ENCODE assay signal across 26 mouse cellular contexts in the genomic region with DNA sequence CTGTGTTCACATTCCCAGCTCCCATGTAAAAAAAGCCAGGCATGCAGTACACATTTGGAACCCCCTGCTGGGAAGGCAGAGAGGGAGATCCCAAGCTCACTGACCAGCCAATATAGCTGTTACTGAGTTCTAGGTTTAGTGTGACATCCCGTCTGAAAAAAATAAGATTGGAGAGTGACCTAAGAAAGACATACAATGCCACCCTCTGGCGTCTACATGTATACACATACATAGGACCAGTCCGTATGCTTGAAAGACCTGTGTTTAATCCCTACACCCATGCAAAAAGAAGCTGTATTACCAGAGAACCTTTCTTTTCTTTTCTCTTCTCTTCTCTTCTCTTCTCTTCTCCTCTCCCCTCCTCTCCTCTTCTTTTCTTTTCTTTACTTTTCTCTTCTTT. TPM values are rescaled to one million over a fixed set of nuclear protein-coding genes. Genes with fewer than 3 reads are reported as not detected.
DNase-seq lines count a peak whose midpoint lies in the region; ATAC-seq and TF ChIP-seq lines count a peak whose summit lies in the region.
"Had no signal": no experiment of that assay in that cellular context is flagged by ENCODE, and none has a peak within 500 bp of the region (broad histone marks: within the 10 kb centered on the region; RNA-seq: fewer than 3 reads in every experiment).

No protein-coding gene starts in this region.

- TF ChIP-seq POLR2A in CH12.LX (IDR thresholded peaks at IDR 0.05; ENCODE audit: low read depth, low read length) = no peak

- no peak for ATAC-seq in liver, postnatal 0 days
- no peak for ATAC-seq in megakaryocyte-erythroid progenitor cell, adult 5-6 weeks (replicated peaks; ENCODE audit: low FRiP score, low TSS enrichment, poor library complexity, severe bottlenecking)
- ATAC-seq: forebrain, embryonic 14.5 days had no signal

- TF ChIP-seq EP300 in liver, postnatal 0 days (IDR thresholded peaks at IDR 0.05; ENCODE audit: low read depth) = no peak
- TF ChIP-seq EP300 in CH12.LX (IDR thresholded peaks at IDR 0.05; ENCODE audit: low read length) = no peak

- TF ChIP-seq RAD21 in CH12.LX (IDR thresholded peaks at IDR 0.05; ENCODE audit: low read depth, low read length) = peak; percentile 79

- peaks cover 13% of the 10 kb centered on the region; the same call in 1 of the 2 replicates for H3K4me1 ChIP-seq in liver, postnatal 0 days (ENCODE audit: insufficient read depth)
- H3K4me1 ChIP-seq in CH12.LX (ENCODE audit: control insufficient read depth in 1 of 2, insufficient read depth in 2 of 2) = peaks cover 14 to 44% of the 10 kb centered on the region in 2 experiments
- H3K4me1 ChIP-seq: hindbrain, embryonic 12.5 days had no signal

- no peak overlapping the region for H3K9ac ChIP-seq in liver, postnatal 0 days (replicated peaks)
- no peak overlapping the region for H3K9ac ChIP-seq in CH12.LX (ENCODE audit: insufficient read depth, low read depth)
- H3K9ac ChIP-seq: heart, embryonic 13.5 days; hindbrain, embryonic 12.5 days; midbrain, embryonic 12.5 days had no signal

- no peaks in the 10 kb centered on the region for H3K36me3 ChIP-seq in liver, postnatal 0 days (replicated peaks; ENCODE audit: insufficient read depth, low read length)
- H3K36me3 ChIP-seq in CH12.LX (replicated peaks in 1 of 2; ENCODE audit: control insufficient read depth in 1 of 2, insufficient read depth in 1 of 2, low read length in 1 of 2) = peaks cover 0 to 4% of the 10 kb centered on the region in 2 experiments
- H3K36me3 ChIP-seq: hindbrain, embryonic 12.5 days; midbrain, embryonic 12.5 days had no signal

- H3K9me3 ChIP-seq in liver, postnatal 0 days (ENCODE audit: low read length) = no peaks in the 10 kb centered on the region
- no peaks in the 10 kb centered on the region for H3K9me3 ChIP-seq in CH12.LX (replicated peaks; ENCODE audit: low read length)
- H3K9me3 ChIP-seq: heart, embryonic 13.5 days; hindbrain, embryonic 12.5 days; midbrain, embryonic 12.5 days had no signal

- dilution Hi-C loops in CH12.LX (cut with MboI; ENCODE audit: extremely low pct_ligation_motif_present, extremely low pct_unique_long_range_greater_than_20kb, low sequenced_read_pairs) = no loop called here

- no peaks in the 10 kb centered on the region for H3K79me2 ChIP-seq in CH12.LX (replicated peaks; ENCODE audit: control insufficient read depth, extremely low read depth, insufficient read depth, poor library complexity, severe bottlenecking)

- no peak overlapping the region for H3K27ac ChIP-seq in liver, postnatal 0 days (ENCODE audit: low read depth)
- H3K27ac ChIP-seq in CH12.LX (ENCODE audit: insufficient read depth, low read depth) = no peak overlapping the region
- H3K27ac ChIP-seq: heart, embryonic 13.5 days; hindbrain, embryonic 12.5 days; layer of hippocampus, adult 2 months; midbrain, embryonic 12.5 days had no signal

- no peaks in the 10 kb centered on the region for H3K27me3 ChIP-seq in liver, postnatal 0 days (ENCODE audit: insufficient read depth, low read length)
- H3K27me3 ChIP-seq in CH12.LX (replicated peaks) = no peaks in the 10 kb centered on the region
- H3K27me3 ChIP-seq: heart, embryonic 13.5 days; hindbrain, embryonic 12.5 days; midbrain, embryonic 12.5 days had no signal

- WGBS in liver, postnatal 0 days (ENCODE audit: insufficient replicate concordance) = 45% methylated on average over 3 of the region's 3 CpGs

- in situ Hi-C loops in CH12.LX (cut with MboI; ENCODE audit: low pct_ligation_motif_present, low pct_unique_long_range_greater_than_20kb, low sequenced_read_pairs) = loop anchor here (5.0 kb wide), 1 partner anchor 33 kb away; no protein-coding TSS in a partner anchor

- no peak overlapping the region for H3K4me2 ChIP-seq in liver, postnatal 0 days (ENCODE audit: low read depth, low read length)
- H3K4me2 ChIP-seq in CH12.LX (ENCODE audit: insufficient read depth, low read depth, poor library complexity, severe bottlenecking) = no peak overlapping the region
- H3K4me2 ChIP-seq: heart, embryonic 13.5 days; hindbrain, embryonic 12.5 days; liver, embryonic 11.5 days; midbrain, embryonic 12.5 days had no signal

- no peak overlapping the region for H3K4me3 ChIP-seq in liver, postnatal 0 days (ENCODE audit: low read depth, low read length)
- no peak overlapping the region for H3K4me3 ChIP-seq in CH12.LX (replicated peaks in 1 of 3; ENCODE audit: low read depth in 2 of 3, low read length in 2 of 3, poor library complexity in 1 of 3)
- H3K4me3 ChIP-seq: heart, embryonic 13.5 days; hindbrain, embryonic 12.5 days; layer of hippocampus, adult 2 months; midbrain, embryonic 12.5 days had no signal

- TF ChIP-seq CTCF in liver, postnatal 0 days (IDR thresholded peaks at IDR 0.05; ENCODE audit: low read depth) = peak; percentile 34; the same call in 1 of the 2 replicates
- TF ChIP-seq CTCF in CH12.LX (conservative IDR thresholded peaks at IDR 0.05 in 1 of 2, IDR thresholded peaks at IDR 0.05 in 1 of 2; ENCODE audit: low read depth in 2 of 2, low read length in 2 of 2) = peak in 1 of 2 experiments; percentile 82; a peak in 2 of 4 replicates

- peak; percentile 12 to 18 for DNase-seq in cerebellum, postnatal 10 days
- DNase-seq in cerebellum, adult 8-10 months = no peak
- no peak for DNase-seq in liver, postnatal 0 days
- no peak for DNase-seq in liver
- no peak for DNase-seq in CH12.LX (ENCODE audit: extremely low read depth)
- peak; percentile 28 for DNase-seq in naive thymus-derived CD4-positive, alpha-beta T cell, adult 2 months (ENCODE audit: low read depth)
- no peak for DNase-seq in left cerebral cortex, adult 8-10 months (ENCODE audit: low spot score in 2 of 2)
- DNase-seq: adrenal gland, postnatal 36 days; B cell, adult 2 months; gastrocnemius, postnatal 10 days; heart, adult 18-20 months; heart, postnatal 14 days; kidney, adult 2 months; kidney, postnatal 25 days; lung, adult 18-20 months; right cerebral cortex, postnatal 14 days; thymus, postnatal 36 days had no signal

TF ChIP-seq in CH12.LX, 34 proteins besides CTCF, POLR2A, EP300 and RAD21:
- TF ChIP-seq MYC (IDR thresholded peaks at IDR 0.05; ENCODE audit: low read depth, low read length) (0 out of 2 replicates have a peak, but pooled peaks have one; percentile 53), ZC3H11A (IDR thresholded peaks at IDR 0.05; ENCODE audit: low read depth, low read length) (peak; percentile 22; the same call in 1 of the 2 replicates), SMC3 (IDR thresholded peaks at IDR 0.05; ENCODE audit: low read depth, low read length) (peak; percentile 70), ZNF384 (IDR thresholded peaks at IDR 0.05; ENCODE audit: low read depth, low read length) (peak; percentile 91), USF1 (IDR thresholded peaks at IDR 0.05; ENCODE audit: low read depth, low read length) (no peak), POLR2AphosphoS2 (IDR thresholded peaks at IDR 0.05; ENCODE audit: low read depth, low read length) (no peak), CHD2 (IDR thresholded peaks at IDR 0.05; ENCODE audit: low read length) (no peak), MAZ (IDR thresholded peaks at IDR 0.05; ENCODE audit: low read depth, low read length) (no peak)

RNA-seq across cellular contexts. Expression of gene Ubtd2, which starts 30.1 kb away (rescaled TPM):
- polyA plus RNA-seq in liver, postnatal 0 days (2015; fragmentation: Nextera tagmentation; extraction: Ambion mirVana) = 3.1 and 3.2 TPM in 2 replicates
- total RNA-seq in CH12.LX (2012; rRNA removed) (10.3 and 13.4 TPM in 2 replicates), CH12.LX (2014; rRNA removed) (17.8 and 21.4 TPM in 2 replicates)
- 17.4 and 18.2 TPM in 2 replicates for polyA plus RNA-seq in CH12.LX (2012; ENCODE audit: insufficient read length, low read depth)
- 8.2 and 8.8 TPM in 2 replicates for total RNA-seq in megakaryocyte-erythroid progenitor cell, adult 5-6 weeks (2014; fragmentation: Nextera tagmentation)
- total RNA-seq in megakaryocyte-erythroid progenitor cell, adult 5-6 weeks (2017) = 6.4 TPM in 1 of 2 replicates, not detected in the other
- 10 to 100 TPM; 34.5 to 39.8 (median 38.7) TPM for total RNA-seq in left cerebral cortex, adult 8-10 months (2022)

RNA-seq across cellular contexts. Expression of gene Efcab9, which starts 46.6 kb away (rescaled TPM):
- 0.17 and 0.21 TPM in 2 replicates for polyA plus RNA-seq in liver, postnatal 0 days (2015; fragmentation: Nextera tagmentation; extraction: Ambion mirVana)
- total RNA-seq in CH12.LX (2012; rRNA removed) (0.25 TPM in 1 of 2 replicates, not detected in the other), CH12.LX (2014; rRNA removed) (not detected in 2 replicates)
- polyA plus RNA-seq in CH12.LX (2012; ENCODE audit: insufficient read length, low read depth) = 1.1 and 1.5 TPM in 2 replicates
- total RNA-seq in megakaryocyte-erythroid progenitor cell, adult 5-6 weeks (2014; fragmentation: Nextera tagmentation) = not detected in 2 replicates
- not detected in 2 replicates for total RNA-seq in megakaryocyte-erythroid progenitor cell, adult 5-6 weeks (2017)
- total RNA-seq in left cerebral cortex, adult 8-10 months (2022) = 1 to 10 TPM; 1.2 to 1.8 (median 1.4) TPM
- total RNA-seq: left cerebral cortex, postnatal 10 days had no signal
- polyA plus RNA-seq: forebrain, embryonic 14.5 days; hindbrain, embryonic 12.5 days; kidney, adult 2 months; limb, embryonic 11.5 days had no signal

RNA-seq across cellular contexts. Expression of gene Stk10, which starts 47.8 kb away (rescaled TPM):
- polyA plus RNA-seq in liver, postnatal 0 days (2015; fragmentation: Nextera tagmentation; extraction: Ambion mirVana) = 2.2 and 2.3 TPM in 2 replicates
- total RNA-seq in CH12.LX (2012; rRNA removed) (18.6 and 23.2 TPM in 2 replicates), CH12.LX (2014; rRNA removed) (19.2 and 20.0 TPM in 2 replicates)
- polyA plus RNA-seq in CH12.LX (2012; ENCODE audit: insufficient read length, low read depth) = 37.4 and 40.3 TPM in 2 replicates
- 11.3 and 16.1 TPM in 2 replicates for total RNA-seq in megakaryocyte-erythroid progenitor cell, adult 5-6 weeks (2014; fragmentation: Nextera tagmentation)
- total RNA-seq in megakaryocyte-erythroid progenitor cell, adult 5-6 weeks (2017) = 8.7 and 11.2 TPM in 2 replicates
- total RNA-seq in left cerebral cortex, adult 8-10 months (2022) = 1 to 10 TPM; 7.4 to 9.9 (median 9.3) TPM

Comparison
In these comparisons a context has a peak if more than half of its experiments do, and no peak if none do; other contexts are left out.
1. DNase-seq: peak in cerebellum, postnatal 10 days (2 of 2) and naive thymus-derived CD4-positive, alpha-beta T cell, adult 2 months (single experiment); none in cerebellum, adult 8-10 months (single experiment), liver, postnatal 0 days (single experiment), liver (single experiment), CH12.LX (single experiment) and left cerebral cortex, adult 8-10 months (0 of 2).